Mouse (Mus musculus): ENCODE measurements around the gene Cdhr3. TPM values are rescaled to one million over a fixed set of nuclear protein-coding genes. Genes with fewer than 3 reads are reported as not detected.

Gene Cdhr3
- polyA plus RNA-seq, 1 experiment from 2014 or later, result not detected

DNA sequence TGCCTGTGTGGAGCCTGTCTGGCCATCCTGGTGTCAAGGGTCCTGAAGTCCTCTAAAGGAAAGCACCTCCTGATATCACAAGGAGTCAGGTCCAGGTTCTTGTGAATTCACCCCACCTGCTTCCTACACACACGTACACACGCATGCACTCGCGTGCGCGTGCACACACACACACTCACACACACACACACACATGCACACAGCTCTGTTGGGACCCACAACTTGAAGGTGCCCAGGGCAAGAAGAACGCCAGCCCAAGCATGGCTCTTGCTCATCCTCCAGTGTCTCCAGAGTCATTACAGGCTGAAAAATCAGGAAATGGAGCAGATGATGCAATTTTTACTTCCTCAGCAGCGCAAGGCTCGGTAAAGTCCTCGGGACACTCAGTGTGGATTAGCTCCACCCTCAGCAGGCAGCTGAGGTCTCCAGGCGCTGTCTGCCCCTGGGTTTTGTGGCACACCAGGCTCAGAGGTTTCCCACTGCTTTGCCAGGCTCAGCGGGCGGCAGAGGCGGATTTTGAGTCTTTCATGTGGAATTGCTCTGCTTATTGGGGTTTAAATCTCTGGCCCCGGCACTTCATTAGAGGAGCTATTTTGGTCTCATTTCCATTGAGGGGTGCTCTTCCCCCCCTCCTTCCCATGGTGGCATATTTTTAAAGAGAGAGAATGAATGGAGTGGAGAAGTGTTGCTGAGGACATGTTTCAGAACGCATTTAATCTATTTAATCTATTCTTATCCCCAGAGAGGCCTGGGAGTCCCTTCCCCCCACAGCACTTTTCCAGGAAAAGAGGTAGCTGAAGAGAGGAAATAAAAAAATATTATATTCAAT is 46.9 kb downstream of the Cdhr3 start:
- H3K4me3 ChIP-seq (replicated peaks), result no peak overlapping the region
- ATAC-seq, result peak; percentile 47; the same call in 1 of the 2 replicates
- H3K4me2 ChIP-seq (replicated peaks), result no peak overlapping the region
- no peaks in the 10 kb centered on the region for H3K27me3 ChIP-seq (replicated peaks)
- no peaks in the 10 kb centered on the region for H3K36me3 ChIP-seq
- 54% methylated on average over 16 of the region's 16 CpGs for WGBS
- no peak overlapping the region for H3K27ac ChIP-seq
- no peaks in the 10 kb centered on the region for H3K9me3 ChIP-seq
- peaks cover 9% of the 10 kb centered on the region for H3K4me1 ChIP-seq (replicated peaks)
- no peak overlapping the region for H3K9ac ChIP-seq

DNA sequence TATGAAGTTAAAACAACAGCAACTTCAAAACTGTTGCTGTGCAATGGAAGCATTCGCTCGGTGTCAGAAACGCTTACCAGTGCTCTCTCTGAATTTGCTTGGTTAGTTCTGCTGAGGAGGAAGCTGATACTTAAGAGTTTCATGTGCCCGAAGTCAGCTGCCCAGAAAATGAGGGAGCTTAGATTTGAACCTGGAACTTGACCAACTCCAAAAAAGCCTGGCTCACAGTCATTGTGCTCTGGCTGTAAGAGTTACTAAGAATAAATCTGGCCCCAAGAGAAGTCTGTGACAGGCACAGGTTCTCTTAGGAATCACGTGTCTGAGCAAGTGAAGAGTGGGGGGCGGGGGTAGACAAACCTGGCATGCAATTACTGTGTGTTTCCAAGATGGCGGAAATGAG is 51.2 kb downstream of the Cdhr3 start:
- H3K36me3 ChIP-seq, result no peaks in the 10 kb centered on the region
- no peak overlapping the region for H3K4me2 ChIP-seq (replicated peaks)
- no peaks in the 10 kb centered on the region for H3K27me3 ChIP-seq (replicated peaks)
- no peak overlapping the region for H3K9ac ChIP-seq
- no peaks in the 10 kb centered on the region for H3K9me3 ChIP-seq
- WGBS, result 88% methylated on average over 7 of the region's 7 CpGs
- H3K27ac ChIP-seq, result no peak overlapping the region
- no peak for ATAC-seq
- H3K4me1 ChIP-seq (replicated peaks), result peaks cover 9% of the 10 kb centered on the region
- H3K4me3 ChIP-seq (replicated peaks), result no peak overlapping the region

DNA sequence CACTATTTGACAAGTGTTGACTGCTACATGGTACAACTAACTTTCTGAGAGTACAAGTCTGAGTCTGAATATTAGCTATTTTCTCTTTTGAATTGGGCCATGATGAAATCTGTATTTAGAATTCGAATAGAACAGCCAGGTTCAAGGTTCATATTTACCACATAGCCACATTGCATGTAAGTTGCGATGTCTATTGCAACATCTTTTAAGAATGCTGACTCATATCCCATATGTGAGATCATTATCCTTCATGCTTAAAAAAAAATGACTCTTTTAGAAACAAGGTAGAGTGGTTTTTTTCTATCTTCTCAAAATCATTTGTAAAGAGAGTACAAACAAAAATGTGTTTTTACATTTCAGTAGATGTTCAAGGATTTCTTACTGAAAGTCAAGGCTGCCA is 51.9 kb downstream of the Cdhr3 start:
- Histone ChIP-seq H3K4me2 (replicated peaks) (no peak overlapping the region), H3K4me1 (replicated peaks) (peaks cover 12% of the 10 kb centered on the region), H3K27ac (no peak overlapping the region), H3K9ac (no peak overlapping the region), H3K27me3 (replicated peaks) (no peaks in the 10 kb centered on the region), H3K36me3 (no peaks in the 10 kb centered on the region), H3K4me3 (replicated peaks) (no peak overlapping the region), H3K9me3 (no peaks in the 10 kb centered on the region)
- ATAC-seq, result no peak
- 60% methylated on average over 2 of the region's 2 CpGs for WGBS

DNA sequence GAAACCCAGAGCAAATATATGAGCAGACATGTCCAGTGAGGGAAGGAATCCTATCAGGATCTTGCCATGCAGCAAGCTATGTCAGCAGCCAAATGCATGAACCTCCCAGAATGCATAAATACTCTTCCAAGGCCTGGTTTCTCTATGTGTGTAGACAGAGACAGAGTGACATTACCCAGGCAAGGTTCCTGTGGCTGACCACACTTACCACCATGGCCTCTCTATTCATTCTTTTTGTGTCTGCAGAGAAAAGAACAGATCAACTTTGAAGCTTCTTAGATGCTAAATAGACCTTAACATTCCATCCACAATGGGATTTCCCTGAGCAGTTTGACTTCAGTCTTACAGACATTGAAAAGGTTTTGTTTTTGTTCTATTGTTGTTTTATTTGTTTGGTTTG is 54.0 kb downstream of the Cdhr3 start:
- Histone ChIP-seq H3K9me3 (no peaks in the 10 kb centered on the region), H3K4me2 (replicated peaks) (no peak overlapping the region), H3K36me3 (no peaks in the 10 kb centered on the region), H3K4me3 (replicated peaks) (no peak overlapping the region), H3K27me3 (replicated peaks) (no peaks in the 10 kb centered on the region), H3K27ac (no peak overlapping the region), H3K9ac (no peak overlapping the region), H3K4me1 (replicated peaks) (peaks cover 8% of the 10 kb centered on the region; the same call in 1 of the 2 replicates)
- ATAC-seq, result no peak

DNA sequence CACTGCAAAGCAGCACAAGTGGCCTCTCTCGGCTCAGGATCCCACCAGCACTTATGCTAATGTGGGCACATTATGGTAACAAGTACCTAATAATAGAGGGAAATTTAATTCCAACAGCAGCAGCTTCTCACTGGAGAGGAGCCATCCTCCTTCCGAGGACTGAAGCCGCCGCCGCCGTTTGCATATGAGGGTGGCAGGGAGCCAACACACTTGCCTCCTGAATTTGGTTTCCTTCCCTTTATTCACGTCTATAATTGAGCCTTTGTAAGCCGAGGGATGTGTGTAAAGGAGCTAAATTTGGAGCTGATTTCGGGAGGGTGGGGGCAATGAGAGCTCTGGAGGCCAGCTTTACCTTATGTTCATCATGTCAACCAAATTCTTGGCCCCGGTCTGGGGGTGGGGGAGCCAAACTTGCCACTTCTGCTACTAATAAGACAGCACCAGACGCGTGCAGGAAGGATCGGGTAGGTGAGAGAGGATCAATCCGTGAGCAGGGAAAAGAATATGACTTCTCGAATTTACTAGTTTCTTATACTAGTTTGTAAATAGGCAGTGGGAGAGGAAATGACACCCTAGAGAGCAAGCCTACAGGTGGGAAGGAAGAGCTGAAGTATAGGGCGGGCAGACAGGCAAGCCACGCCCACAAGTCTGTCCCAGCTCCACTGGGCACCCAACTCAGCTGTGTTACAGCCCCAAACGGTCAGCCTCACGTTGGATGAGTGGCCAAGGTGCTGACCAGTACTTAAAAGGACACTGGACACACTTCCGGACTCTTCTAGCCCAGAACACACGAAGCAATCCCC is 56.8 kb downstream of the Cdhr3 start:
- H3K4me1 ChIP-seq (replicated peaks), result peaks cover 11% of the 10 kb centered on the region; the same call in 1 of the 2 replicates
- no peak overlapping the region for H3K9ac ChIP-seq
- H3K4me3 ChIP-seq (replicated peaks), result no peak overlapping the region
- no peaks in the 10 kb centered on the region for H3K36me3 ChIP-seq
- no peaks in the 10 kb centered on the region for H3K27me3 ChIP-seq (replicated peaks)
- H3K9me3 ChIP-seq, result no peaks in the 10 kb centered on the region
- H3K4me2 ChIP-seq (replicated peaks), result peak overlapping the region; percentile 36; the same call in 1 of the 2 replicates
- WGBS, result 25% methylated on average over 21 of the region's 21 CpGs
- ATAC-seq, result peak; percentile 53
- no peak overlapping the region for H3K27ac ChIP-seq

DNA sequence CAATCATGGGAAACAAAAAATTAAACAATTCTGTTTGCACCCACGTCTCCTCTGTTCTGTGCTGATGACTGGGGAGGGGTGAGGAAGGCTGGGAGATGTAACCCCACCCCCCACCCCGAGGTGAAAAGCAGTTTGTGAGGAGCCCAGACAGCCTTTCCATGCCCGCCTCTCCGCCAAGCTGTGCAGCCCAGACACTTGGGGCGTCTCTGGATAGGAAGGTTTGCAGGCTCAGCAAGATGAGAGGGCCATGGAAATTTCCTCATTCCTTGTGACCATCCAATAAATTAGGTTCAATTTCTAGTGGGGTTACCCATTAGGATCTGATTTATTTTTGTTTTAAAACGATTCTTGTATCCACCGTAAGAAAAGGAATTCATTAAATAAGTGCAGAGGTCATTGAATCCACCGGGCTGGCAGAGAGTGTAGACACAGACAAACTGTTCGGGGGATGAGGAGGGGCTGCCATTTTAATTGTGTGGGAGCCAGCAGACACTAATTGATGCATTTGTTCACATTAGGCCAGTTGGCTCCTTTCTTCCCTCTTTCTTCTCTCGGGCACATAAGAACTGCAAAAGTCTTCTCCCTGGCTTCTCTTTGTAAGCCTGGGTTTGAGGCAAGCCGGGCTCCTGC is 57.5 kb downstream of the Cdhr3 start:
- peak overlapping the region; percentile 36; the same call in 1 of the 2 replicates for H3K4me2 ChIP-seq (replicated peaks)
- H3K36me3 ChIP-seq, result no peaks in the 10 kb centered on the region
- H3K9me3 ChIP-seq, result no peaks in the 10 kb centered on the region
- H3K27ac ChIP-seq, result no peak overlapping the region
- no peak overlapping the region for H3K9ac ChIP-seq
- ATAC-seq, result no peak; the same call in 1 of the 2 replicates
- H3K27me3 ChIP-seq (replicated peaks), result no peaks in the 10 kb centered on the region
- no peak overlapping the region for H3K4me3 ChIP-seq (replicated peaks)
- peaks cover 11% of the 10 kb centered on the region; the same call in 1 of the 2 replicates for H3K4me1 ChIP-seq (replicated peaks)
- WGBS, result 34% methylated on average over 11 of the region's 11 CpGs

DNA sequence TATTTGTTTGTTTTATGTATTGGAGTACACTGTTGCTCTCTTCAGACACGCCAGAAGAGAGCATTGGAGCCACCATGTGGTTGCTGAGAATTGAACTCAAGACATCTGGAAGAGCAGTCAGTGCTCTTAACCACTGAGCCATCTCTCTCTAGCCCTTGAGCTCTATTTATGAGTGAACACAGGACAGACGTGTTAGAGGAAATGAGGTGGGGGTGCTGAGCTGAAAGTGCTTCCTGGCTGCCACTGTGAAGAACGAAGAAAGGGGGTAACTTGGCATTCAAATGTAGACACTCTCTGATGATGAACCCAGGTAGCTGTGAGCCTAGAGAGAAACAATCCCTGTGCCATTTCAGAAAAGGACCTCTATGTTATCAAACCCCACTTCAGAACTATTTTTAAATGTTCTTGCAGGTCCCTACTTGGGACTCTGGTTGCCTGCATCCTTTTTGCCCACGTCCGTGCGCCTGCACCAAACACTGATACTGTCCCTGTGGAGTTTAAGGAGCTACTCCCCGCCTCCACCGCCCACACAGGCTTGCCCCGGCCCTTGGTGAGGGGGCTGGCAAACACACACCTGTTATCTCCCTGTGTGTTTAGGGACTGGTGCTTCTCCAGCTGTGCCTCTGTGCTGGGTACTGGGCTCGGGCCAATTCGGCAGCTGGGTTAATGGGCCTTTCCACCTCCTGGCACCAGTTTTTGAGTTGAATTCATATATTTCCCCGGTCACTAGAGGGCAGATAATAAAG is 58.2 kb downstream of the Cdhr3 start:
- H3K4me3 ChIP-seq (replicated peaks), result no peak overlapping the region
- H3K27me3 ChIP-seq (replicated peaks), result no peaks in the 10 kb centered on the region
- ATAC-seq, result no peak
- no peak overlapping the region for H3K9ac ChIP-seq
- H3K9me3 ChIP-seq, result no peaks in the 10 kb centered on the region
- H3K4me1 ChIP-seq (replicated peaks), result peaks cover 13% of the 10 kb centered on the region; the same call in 1 of the 2 replicates
- H3K36me3 ChIP-seq, result no peaks in the 10 kb centered on the region
- no peak overlapping the region for H3K27ac ChIP-seq
- no peak overlapping the region for H3K4me2 ChIP-seq (replicated peaks)
- 43% methylated on average over 12 of the region's 12 CpGs for WGBS

DNA sequence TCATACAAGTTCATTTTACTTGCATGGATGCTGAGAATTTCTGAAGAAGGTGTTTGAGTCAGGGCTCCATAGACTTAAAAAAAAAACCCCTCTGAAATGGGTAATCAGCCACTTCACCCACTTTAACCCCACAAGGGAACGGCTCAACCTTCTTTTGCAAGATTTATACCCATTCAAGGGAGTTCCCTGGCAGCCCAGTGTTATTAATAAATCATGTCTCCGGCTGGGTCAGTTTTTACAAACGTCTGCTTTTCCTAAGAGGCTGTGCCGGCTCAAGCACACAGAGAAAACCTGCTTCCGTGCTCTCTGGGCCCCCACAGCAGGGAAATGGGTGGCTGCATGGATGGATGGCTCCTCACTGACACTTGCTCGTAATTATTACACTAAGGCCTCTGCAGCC is 59.5 kb downstream of the Cdhr3 start:
- Histone ChIP-seq H3K27me3 (replicated peaks) (no peaks in the 10 kb centered on the region), H3K4me2 (replicated peaks) (no peak overlapping the region), H3K9ac (no peak overlapping the region), H3K9me3 (no peaks in the 10 kb centered on the region), H3K4me1 (replicated peaks) (peaks cover 14% of the 10 kb centered on the region; the same call in 1 of the 2 replicates), H3K4me3 (replicated peaks) (no peak overlapping the region), H3K27ac (no peak overlapping the region), H3K36me3 (no peaks in the 10 kb centered on the region)
- 36% methylated on average over 6 of the region's 6 CpGs for WGBS
- no peak for ATAC-seq

DNA sequence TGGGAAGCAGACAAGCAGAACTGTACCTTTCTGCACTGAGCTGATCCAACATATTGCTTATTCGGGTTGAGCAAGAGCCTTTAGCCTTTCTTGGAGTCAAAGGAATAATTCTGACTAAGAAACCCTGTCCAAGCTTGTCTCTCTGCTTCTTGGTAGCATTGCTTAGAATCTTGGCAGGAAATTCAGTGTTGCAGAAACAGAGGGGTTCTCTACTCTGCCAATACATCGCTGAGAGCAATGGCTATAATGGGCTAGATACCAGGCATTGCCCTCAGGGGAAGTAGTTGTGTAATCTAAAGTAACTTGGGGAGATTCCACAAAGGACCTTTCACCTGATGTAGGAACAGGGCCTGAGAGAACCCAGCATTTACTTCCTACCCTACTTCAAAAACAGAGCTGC is 62.1 kb downstream of the Cdhr3 start:
- no peaks in the 10 kb centered on the region for H3K9me3 ChIP-seq
- no peak overlapping the region for H3K9ac ChIP-seq
- H3K4me1 ChIP-seq (replicated peaks), result peaks cover 20% of the 10 kb centered on the region; the same call in 1 of the 2 replicates
- no peaks in the 10 kb centered on the region for H3K27me3 ChIP-seq (replicated peaks)
- no peak for ATAC-seq
- no peak overlapping the region for H3K4me3 ChIP-seq (replicated peaks)
- H3K4me2 ChIP-seq (replicated peaks), result no peak overlapping the region
- 81% methylated on average over 2 of the region's 2 CpGs for WGBS
- no peaks in the 10 kb centered on the region for H3K36me3 ChIP-seq
- H3K27ac ChIP-seq, result no peak overlapping the region

DNA sequence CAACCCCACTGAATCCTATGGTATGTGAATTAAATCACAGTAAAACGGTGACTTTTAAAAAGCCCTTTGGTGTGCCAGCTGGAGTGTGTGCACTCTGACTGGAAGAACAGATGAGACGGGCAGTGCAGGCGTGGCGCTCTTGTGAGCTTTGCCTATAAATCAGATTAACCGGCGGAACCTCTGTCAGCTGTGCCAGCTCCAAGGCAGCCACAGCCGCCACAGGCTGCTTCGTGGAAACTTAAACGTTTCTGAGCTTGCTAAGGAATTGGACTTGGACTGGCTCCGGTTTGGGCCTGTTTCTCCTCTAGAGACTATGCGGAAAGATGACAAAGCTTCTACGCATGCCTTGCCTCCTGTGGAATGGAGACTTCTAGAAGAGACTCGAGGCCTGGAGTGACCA is 62.6 kb downstream of the Cdhr3 start:
- ATAC-seq, result no peak
- Histone ChIP-seq H3K4me2 (replicated peaks) (no peak overlapping the region), H3K36me3 (no peaks in the 10 kb centered on the region), H3K9ac (no peak overlapping the region), H3K4me1 (replicated peaks) (peaks cover 17% of the 10 kb centered on the region; the same call in 1 of the 2 replicates), H3K27me3 (replicated peaks) (no peaks in the 10 kb centered on the region), H3K9me3 (no peaks in the 10 kb centered on the region), H3K27ac (no peak overlapping the region), H3K4me3 (replicated peaks) (no peak overlapping the region)
- WGBS, result 57% methylated on average over 13 of the region's 13 CpGs

DNA sequence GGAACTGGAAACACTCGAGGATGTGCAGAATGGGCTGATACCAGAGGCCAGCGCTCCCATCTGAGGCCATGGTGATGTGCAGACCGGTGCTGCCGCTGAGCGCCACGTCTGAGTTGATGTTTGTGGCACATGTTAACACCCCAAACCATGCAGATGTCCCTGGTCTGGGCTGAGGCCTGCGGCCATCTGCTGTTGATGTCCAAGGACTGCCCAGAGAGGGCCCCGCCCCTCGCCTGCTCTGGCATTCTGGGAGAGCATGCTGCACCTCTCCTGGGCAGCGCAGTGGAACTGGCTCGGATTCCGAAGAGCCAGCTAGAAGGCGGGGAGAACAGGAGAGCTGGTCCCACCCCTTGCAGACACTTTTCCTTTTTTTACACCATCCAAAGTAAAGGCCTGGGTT is 64.0 kb downstream of the Cdhr3 start:
- Histone ChIP-seq H3K4me2 (replicated peaks) (no peak overlapping the region), H3K27ac (no peak overlapping the region), H3K9ac (no peak overlapping the region), H3K9me3 (no peaks in the 10 kb centered on the region), H3K27me3 (replicated peaks) (no peaks in the 10 kb centered on the region), H3K4me3 (replicated peaks) (no peak overlapping the region), H3K36me3 (no peaks in the 10 kb centered on the region), H3K4me1 (replicated peaks) (peaks cover 17% of the 10 kb centered on the region; the same call in 1 of the 2 replicates)
- ATAC-seq, result 0 out of 2 replicates have a peak, but pooled peaks have one; percentile 7
- WGBS, result 58% methylated on average over 13 of the region's 13 CpGs
